Mouse (Mus musculus) heart, adult 2 months (tissue): ENCODE results near the gene Lsp1. TPM values are rescaled to one million over a fixed set of nuclear protein-coding genes. Genes with fewer than 3 reads are reported as not detected.
A peak's percentile ranks its signal among the peaks of the same experiment; 100 is the strongest.

ENCODE experiments used
- DNase-seq, 2 experiments: peaks; one replicate each; pipeline ENCODE4 v3.0.0; 2021
- H3K27ac ChIP-seq: fragments of 200-600 bp; 2 replicates; pipeline ENCODE4 v1.8.1; 2022
- H3K27me3 ChIP-seq: fragments of 200-500 bp; 2 replicates; pipeline ENCODE4 v1.6.1; 2012; ENCODE audit warnings: mild to moderate bottlenecking, low read length, inconsistent platforms, mixed read lengths; ENCODE audit not compliant: control insufficient read depth, insufficient read depth
- H3K36me3 ChIP-seq: fragments of 200-500 bp; 2 replicates; pipeline ENCODE4 v1.6.1; 2012; ENCODE audit warnings: low read length, inconsistent platforms; ENCODE audit not compliant: control insufficient read depth, insufficient read depth
- H3K4me1 ChIP-seq: fragments of 200-500 bp; 2 replicates; pipeline ENCODE4 v1.6.1; 2011; ENCODE audit warnings: low read length; ENCODE audit not compliant: control insufficient read depth, insufficient read depth
- H3K4me3 ChIP-seq: fragments of 200-600 bp; 2 replicates; pipeline ENCODE4 v1.8.1; 2022
- H3K79me2 ChIP-seq: fragments of 200-500 bp; replicated peaks from 2 replicates; pipeline ENCODE4 v1.6.1; 2012; ENCODE audit warnings: mild to moderate bottlenecking, inconsistent platforms, low read length, moderate library complexity, mixed read lengths; ENCODE audit not compliant: control insufficient read depth, insufficient read depth
- H3K9ac ChIP-seq: fragments of 200-500 bp; 2 replicates; pipeline ENCODE4 v1.6.1; 2012; ENCODE audit warnings: low read depth, mild to moderate bottlenecking, control low read depth, inconsistent platforms, low read length, mixed read lengths
- CTCF ChIP-seq: fragments of 200-600 bp; IDR thresholded peaks from 2 replicates; pipeline ENCODE4 v1.8.1; 2022; ENCODE audit warnings: antibody characterized with exemption, mild to moderate bottlenecking, moderate library complexity
- EP300 ChIP-seq: fragments of 200-500 bp; IDR thresholded peaks from 2 replicates; pipeline ENCODE4 v1.6.1; 2011; ENCODE audit warnings: low read depth, low read length, control low read depth; ENCODE audit not compliant: insufficient read depth
- POLR2A ChIP-seq: fragments of 200-500 bp; IDR thresholded peaks from 2 replicates; pipeline ENCODE4 v1.6.1; 2011; ENCODE audit warnings: mild to moderate bottlenecking, low read depth, low read length, control low read depth; ENCODE audit not compliant: insufficient read depth
- WGBS: fragments of 180-500 bp; shearing (Covaris S2); methylation state at CpG from one replicate; pipeline ENCODE4 v1.1.7; 2018; 5-methylcytosine and 5-hydroxymethylcytosine counted together
- intact Hi-C: fragments of 180-260 bp; cut with DNase I; formaldehyde crosslinking; loops from one replicate; pipeline ENCODE4 v1.15.1; 2025
- polyA plus RNA-seq: library from polyadenylated mRNA; depleted of rRNA; stranded (reverse); fragments of >200 nt; gene quantifications from 2 replicates; pipeline ENCODE4 v1.2.3, GENCODE M21; 2012
- total RNA-seq, 2 experiments: library from RNA; stranded (reverse); gene quantifications; 2 replicates each; pipeline ENCODE4 v1.2.3; 2021

Gene Lsp1
- total and polyA plus RNA-seq, 3 experiments, result 28.4 to 96.6 (median 35.0) TPM

DNA sequence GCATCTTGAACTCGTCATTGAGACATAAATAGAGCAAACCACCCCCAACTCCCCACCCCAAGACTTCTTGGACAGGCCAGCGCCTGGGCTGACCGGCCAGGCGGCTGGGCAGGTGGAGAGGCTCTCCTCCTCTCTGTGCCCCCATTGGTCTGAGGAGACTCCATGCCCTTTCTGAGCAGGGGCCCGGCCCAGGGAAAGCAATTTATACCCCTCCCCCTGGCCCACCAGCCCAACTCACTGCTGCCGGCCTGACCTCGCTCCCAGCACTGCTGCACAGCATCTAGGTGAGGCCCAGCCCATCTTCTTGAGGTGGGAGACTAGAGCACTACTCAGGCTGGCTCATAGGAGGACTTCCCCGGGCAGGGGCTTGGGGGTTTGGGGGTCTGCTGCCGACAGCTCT is 19.0 kb upstream of the Lsp1 start, which contains the start of gene Tnni2:
Gene Tnni2 (plus strand): TSS at position 224 of the 400 bp plus-strand sequence.
- no peak within 1 kb of the TSS for H3K4me3 ChIP-seq
- TF ChIP-seq CTCF, result no peak
- TF ChIP-seq POLR2A, result no peak
- no peak for TF ChIP-seq EP300
- H3K9ac ChIP-seq, result no peak within 1 kb of the TSS
- no peaks in the 10 kb centered on the region for H3K36me3 ChIP-seq
- no peak within 1 kb of the TSS for H3K27ac ChIP-seq
- 89% methylated on average over 9 of the region's 9 CpGs for WGBS
- peak in 1 of 2 experiments; percentile 28 for DNase-seq
- intact Hi-C loops, result loop anchor here (2.0 to 5.0 kb wide), 2 partner anchors 36 to 139 kb away; no protein-coding TSS in a partner anchor
- H3K4me1 ChIP-seq, result peaks cover 3% of the 10 kb centered on the region; the same call in 1 of the 2 replicates
- no peaks in the 10 kb centered on the region for H3K27me3 ChIP-seq
- H3K79me2 ChIP-seq, result no peaks in the 10 kb centered on the region

DNA sequence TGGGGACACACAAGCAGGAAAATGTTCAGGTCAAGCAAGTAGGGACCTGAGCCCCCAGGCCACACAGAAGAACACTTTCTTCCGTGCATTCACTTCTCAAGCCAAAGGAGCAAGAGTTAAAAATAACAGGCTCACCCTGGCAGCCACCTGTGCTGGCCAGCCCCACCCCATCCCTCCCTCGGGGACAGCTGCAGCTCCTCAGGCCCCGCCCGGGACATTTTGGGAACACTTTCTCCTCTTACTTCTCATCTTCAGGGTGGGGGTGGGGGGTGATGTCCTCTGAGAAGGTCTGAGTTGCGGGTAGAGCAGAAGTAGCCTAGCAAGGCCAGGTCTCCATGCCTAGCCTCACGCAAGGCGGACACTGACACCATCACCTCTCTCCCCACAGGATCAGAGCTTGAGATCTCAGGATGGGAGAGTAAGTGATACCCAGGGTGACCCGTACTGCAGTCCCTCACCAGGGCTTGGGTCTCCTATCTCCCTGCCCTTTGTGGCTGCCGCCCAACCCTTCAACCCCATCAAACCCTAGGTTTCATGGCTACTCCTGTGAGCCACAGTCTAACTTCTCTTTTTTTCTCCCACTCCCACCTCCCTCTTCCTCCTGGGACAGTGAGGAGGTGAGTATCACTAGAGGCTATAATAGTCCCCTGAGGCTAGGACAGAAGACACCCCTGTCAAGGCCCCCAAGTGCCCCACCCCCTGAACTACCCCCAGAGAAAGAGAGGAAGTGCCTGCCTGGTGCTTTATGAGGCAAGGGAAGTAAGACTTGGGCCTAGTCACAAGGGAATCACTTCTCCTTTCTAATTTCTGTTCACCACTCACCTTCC is 18.3 kb upstream of the Lsp1 start:
- no peaks in the 10 kb centered on the region for H3K79me2 ChIP-seq
- H3K27me3 ChIP-seq, result no peaks in the 10 kb centered on the region
- WGBS, result 57% methylated on average over 9 of the region's 9 CpGs
- H3K36me3 ChIP-seq, result no peaks in the 10 kb centered on the region
- DNase-seq, result peak in 1 of 2 experiments; percentile 27
- peaks cover 3% of the 10 kb centered on the region; the same call in 1 of the 2 replicates for H3K4me1 ChIP-seq
- H3K4me3 ChIP-seq, result no peak overlapping the region
- TF ChIP-seq CTCF (no peak), EP300 (no peak), POLR2A (no peak)
- no peak overlapping the region for H3K9ac ChIP-seq
- intact Hi-C loops, result loop anchor here (5.0 kb wide), 1 partner anchor 35 kb away; no protein-coding TSS in a partner anchor
- no peak overlapping the region for H3K27ac ChIP-seq

DNA sequence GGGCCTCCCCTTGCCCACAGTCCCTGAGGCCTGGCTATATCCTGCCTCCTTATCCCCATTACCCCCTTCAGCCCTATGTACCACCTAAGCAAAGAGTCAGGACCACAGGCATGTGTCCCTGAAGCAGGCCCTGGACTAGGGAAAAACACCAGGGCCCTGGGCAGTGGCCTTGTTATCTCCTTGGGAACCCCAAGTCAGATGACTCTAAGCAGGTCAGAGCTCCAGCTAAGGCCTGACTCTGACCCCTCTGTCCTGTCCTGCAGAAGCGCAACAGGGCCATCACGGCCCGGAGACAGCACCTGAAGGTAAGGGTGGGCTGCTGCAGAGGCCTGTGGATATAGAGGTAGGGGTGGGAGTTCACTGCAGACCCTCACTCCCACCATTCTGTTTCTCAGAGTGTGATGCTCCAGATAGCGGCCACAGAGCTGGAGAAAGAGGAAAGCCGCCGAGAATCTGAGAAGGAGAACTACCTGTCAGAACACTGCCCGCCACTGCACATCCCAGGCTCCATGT is 17.6 kb upstream of the Lsp1 start:
- no peak for DNase-seq
- Histone ChIP-seq H3K36me3 (no peaks in the 10 kb centered on the region), H3K27ac (no peak overlapping the region), H3K9ac (no peak overlapping the region), H3K4me1 (peaks cover 3% of the 10 kb centered on the region; the same call in 1 of the 2 replicates), H3K79me2 (no peaks in the 10 kb centered on the region), H3K4me3 (no peak overlapping the region), H3K27me3 (no peaks in the 10 kb centered on the region)
- intact Hi-C loops, result loop anchor here (5.0 kb wide), 1 partner anchor 34 kb away; no protein-coding TSS in a partner anchor
- 90% methylated on average over 7 of the region's 7 CpGs for WGBS
- TF ChIP-seq CTCF (no peak), EP300 (no peak), POLR2A (no peak)

DNA sequence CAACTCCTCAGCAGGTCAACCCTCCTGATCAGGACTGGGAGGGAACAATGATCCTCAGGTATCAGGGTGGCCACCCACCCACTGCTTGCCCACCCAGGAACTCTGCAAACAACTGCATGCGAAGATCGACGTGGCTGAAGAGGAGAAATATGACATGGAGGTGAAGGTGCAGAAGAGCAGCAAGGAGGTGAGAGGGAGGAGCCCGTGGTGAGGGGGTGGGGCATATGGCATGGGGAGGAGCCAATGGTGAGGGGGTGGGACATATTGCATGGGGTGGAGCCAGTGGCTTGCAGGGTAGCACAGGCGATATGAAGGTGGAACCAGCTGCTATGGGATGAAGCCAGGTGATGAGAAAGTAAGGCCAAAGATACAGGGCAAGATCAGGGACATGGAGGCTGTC is 17.1 kb upstream of the Lsp1 start:
- WGBS, result 90% methylated on average over 5 of the region's 5 CpGs
- no peaks in the 10 kb centered on the region for H3K27me3 ChIP-seq
- H3K79me2 ChIP-seq, result no peaks in the 10 kb centered on the region
- no peak overlapping the region for H3K4me3 ChIP-seq
- no peaks in the 10 kb centered on the region for H3K36me3 ChIP-seq
- intact Hi-C loops, result loop anchor here (5.0 kb wide), 1 partner anchor 34 kb away; no protein-coding TSS in a partner anchor
- no peak for TF ChIP-seq EP300
- TF ChIP-seq POLR2A, result no peak
- no peak for TF ChIP-seq CTCF
- no peak overlapping the region for H3K9ac ChIP-seq
- no peak overlapping the region for H3K27ac ChIP-seq
- H3K4me1 ChIP-seq, result peaks cover 3% of the 10 kb centered on the region; the same call in 1 of the 2 replicates
- no peak for DNase-seq

DNA sequence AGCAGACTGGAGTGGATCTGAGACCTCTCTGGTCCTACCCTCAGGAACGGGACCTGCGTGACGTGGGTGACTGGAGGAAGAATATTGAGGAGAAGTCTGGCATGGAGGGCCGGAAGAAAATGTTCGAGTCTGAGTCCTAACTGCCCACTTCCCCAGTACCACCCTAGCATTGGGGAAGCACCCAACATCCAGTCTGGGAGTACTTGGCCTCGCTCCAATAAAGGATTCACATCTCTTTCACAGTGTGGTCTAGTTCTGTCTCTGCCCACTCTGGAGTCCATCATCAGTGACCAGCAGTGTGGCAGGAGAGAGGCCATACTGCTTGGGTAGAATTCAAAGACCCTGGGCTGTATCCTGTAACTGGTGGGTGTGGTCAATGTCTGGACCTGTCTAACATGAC is 16.4 kb upstream of the Lsp1 start:
- peak in 1 of 2 experiments; percentile 16 for DNase-seq
- Histone ChIP-seq H3K4me3 (no peak overlapping the region), H3K79me2 (no peaks in the 10 kb centered on the region), H3K27ac (no peak overlapping the region), H3K4me1 (peaks cover 3% of the 10 kb centered on the region; the same call in 1 of the 2 replicates), H3K9ac (no peak overlapping the region), H3K27me3 (no peaks in the 10 kb centered on the region), H3K36me3 (no peaks in the 10 kb centered on the region)
- 82% methylated on average over 6 of the region's 6 CpGs for WGBS
- intact Hi-C loops, result loop anchor here (5.0 kb wide), 1 partner anchor 33 kb away; no protein-coding TSS in a partner anchor
- TF ChIP-seq POLR2A (no peak), CTCF (no peak), EP300 (no peak)

DNA sequence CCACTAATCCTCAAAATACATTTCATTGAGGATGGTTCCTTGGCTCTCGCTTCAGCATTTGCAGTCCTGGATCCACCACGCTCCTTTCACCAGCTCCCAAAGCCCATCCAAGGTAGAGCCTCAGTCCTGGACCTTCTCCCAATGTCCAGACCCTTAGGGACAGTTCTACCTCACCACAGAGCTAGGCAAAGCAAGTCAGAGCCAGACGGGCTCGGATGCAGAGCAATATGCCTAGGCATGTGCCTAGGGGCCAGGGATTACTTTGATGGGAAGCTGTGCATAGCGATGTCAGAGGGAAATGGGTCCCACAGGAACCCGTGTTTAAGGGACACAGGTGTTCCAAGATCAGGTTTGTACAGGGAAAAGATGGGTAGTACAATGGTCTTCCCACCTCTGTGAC is 15.3 kb upstream of the Lsp1 start:
- Histone ChIP-seq H3K9ac (no peak overlapping the region), H3K36me3 (no peaks in the 10 kb centered on the region), H3K27me3 (no peaks in the 10 kb centered on the region), H3K79me2 (no peaks in the 10 kb centered on the region), H3K4me1 (peaks cover 3% of the 10 kb centered on the region; the same call in 1 of the 2 replicates), H3K27ac (no peak overlapping the region), H3K4me3 (no peak overlapping the region)
- intact Hi-C loops, result no loop called here
- TF ChIP-seq POLR2A (no peak), EP300 (no peak), CTCF (no peak)
- 92% methylated on average over 6 of the region's 6 CpGs for WGBS
- no peak for DNase-seq
